Mouse (Mus musculus) limb, embryonic 15.5 days (tissue): ENCODE results near the gene Cyb5r1. TPM values are rescaled to one million over a fixed set of nuclear protein-coding genes. Genes with fewer than 3 reads are reported as not detected.
"Not testable (repeated sequence)": the region's sequence is repeated elsewhere in the genome, so short reads cannot be mapped to it uniquely, and the experiment has no call there.

Experiments
- ATAC-seq: fragments of 200-750 bp; cut with Nextera tagmentation; 2 replicates; pipeline ENCODE4 v1.8.0; 2017; ENCODE audit warnings: low read depth, moderate TSS enrichment; ENCODE audit not compliant: insufficient number of reproducible peaks, low FRiP score, low TSS enrichment
- H3K27ac ChIP-seq: fragments of 300-500 bp; sonication (generic); 2 replicates; pipeline ENCODE4 v1.5.1; 2015; ENCODE audit warnings: moderate library complexity, mild to moderate bottlenecking, inconsistent platforms
- H3K27me3 ChIP-seq: fragments of 300-500 bp; sonication (generic); 2 replicates; pipeline ENCODE4 v1.6.1; 2015; ENCODE audit warnings: inconsistent platforms
- H3K36me3 ChIP-seq: fragments of 300-500 bp; sonication (generic); 2 replicates; pipeline ENCODE4 v1.6.1; 2015; ENCODE audit warnings: inconsistent platforms
- H3K4me1 ChIP-seq: fragments of 300-500 bp; sonication (generic); 2 replicates; pipeline ENCODE4 v1.6.1; 2015; ENCODE audit warnings: inconsistent platforms
- H3K4me2 ChIP-seq: fragments of 300-500 bp; sonication (generic); 2 replicates; pipeline ENCODE4 v1.6.1; 2015; ENCODE audit warnings: mild to moderate bottlenecking, inconsistent platforms
- H3K4me3 ChIP-seq: fragments of 300-500 bp; sonication (generic); 2 replicates; pipeline ENCODE4 v1.5.1; 2015; ENCODE audit warnings: mild to moderate bottlenecking, inconsistent platforms
- H3K9ac ChIP-seq: fragments of 300-500 bp; sonication (generic); 2 replicates; pipeline ENCODE4 v1.6.1; 2015; ENCODE audit warnings: inconsistent platforms
- H3K9me3 ChIP-seq: fragments of 300-500 bp; sonication (generic); 2 replicates; pipeline ENCODE4 v1.6.1; 2016; ENCODE audit warnings: inconsistent platforms
- WGBS: fragments of 180-500 bp; shearing (Covaris S2); methylation state at CpG from one replicate; pipeline ENCODE4 v1.1.7; 2015; 5-methylcytosine and 5-hydroxymethylcytosine counted together
- polyA plus RNA-seq: library from polyadenylated mRNA; unstranded; fragments of >200 nt; fragmentation: Nextera tagmentation; extraction: Ambion mirVana; gene quantifications from 2 replicates; pipeline ENCODE4 v1.2.1, GENCODE M21; 2015

The Cyb5r1 gene
- polyA plus RNA-seq, 1 experiment from 2014 or later, result 38.8 TPM

- WGBS, result under 1% methylated on average over 64 of the region's 77 CpGs
- ATAC-seq, result peak; percentile 99
- peak within 1 kb of the TSS; percentile 80 for H3K9ac ChIP-seq
- peaks cover 17% of the 10 kb centered on the region for H3K36me3 ChIP-seq
- peak within 1 kb of the TSS; percentile 56 for H3K4me2 ChIP-seq
- H3K4me1 ChIP-seq, result peaks cover 48% of the 10 kb centered on the region
- no peaks in the 10 kb centered on the region for H3K27me3 ChIP-seq
- H3K9me3 ChIP-seq, result no peaks in the 10 kb centered on the region
- H3K27ac ChIP-seq, result peak within 1 kb of the TSS; percentile 96
- peak within 1 kb of the TSS; percentile 85 for H3K4me3 ChIP-seq
Observed at GRCm38 (mm10) chr1:134415168-134415831, 9.9 kb downstream of the Cyb5r1 start, which contains the start of gene Adipor1. Gene Adipor1 (plus strand): TSS chr1:134415378.

- Histone ChIP-seq H3K4me3 (no peak overlapping the region), H3K4me1 (peaks cover 55% of the 10 kb centered on the region), H3K36me3 (peaks cover 9% of the 10 kb centered on the region), H3K9me3 (no peaks in the 10 kb centered on the region), H3K27ac (peak overlapping the region; percentile 8; the same call in 1 of the 2 replicates), H3K9ac (no peak overlapping the region), H3K27me3 (no peaks in the 10 kb centered on the region), H3K4me2 (no peak overlapping the region)
- ATAC-seq, result no peak
- WGBS, result 71% methylated on average over 2 of the region's 2 CpGs
Observed at GRCm38 (mm10) chr1:134418414-134418975, 13.1 kb downstream of the Cyb5r1 start.

- H3K4me2 ChIP-seq, result no peak overlapping the region
- 39% methylated on average over 1 of the region's 1 CpGs for WGBS
- peak overlapping the region; percentile 8; the same call in 1 of the 2 replicates for H3K27ac ChIP-seq
Observed at GRCm38 (mm10) chr1:134419176-134419575, 13.8 kb downstream of the Cyb5r1 start.

GRCm38 (mm10) chr1:134419751-134420458 is 14.5 kb downstream of the Cyb5r1 start:
- no peak overlapping the region for H3K4me3 ChIP-seq
- no peaks in the 10 kb centered on the region for H3K9me3 ChIP-seq
- H3K27me3 ChIP-seq, result no peaks in the 10 kb centered on the region
- 43% methylated on average over 5 of the region's 5 CpGs for WGBS
- H3K4me2 ChIP-seq, result no peak overlapping the region
- no peak for ATAC-seq
- peaks cover 46% of the 10 kb centered on the region for H3K4me1 ChIP-seq
- H3K36me3 ChIP-seq, result peaks cover 22% of the 10 kb centered on the region
- H3K27ac ChIP-seq, result 0 out of 2 replicates have a peak overlapping the region, but pooled peaks have one; percentile 4
- H3K9ac ChIP-seq, result no peak overlapping the region

More at GRCm38 (mm10) chr1:134419176-134419575, 13.8 kb downstream of the Cyb5r1 start:
- Histone ChIP-seq H3K9me3 (no peaks in the 10 kb centered on the region), H3K9ac (no peak overlapping the region), H3K4me3 (no peak overlapping the region), H3K27me3 (no peaks in the 10 kb centered on the region), H3K36me3 (peaks cover 15% of the 10 kb centered on the region), H3K4me1 (peaks cover 53% of the 10 kb centered on the region)
- ATAC-seq, result no peak

GRCm38 (mm10) chr1:134423911-134424310 is 18.6 kb downstream of the Cyb5r1 start:
- WGBS, result 57% methylated on average over 10 of the region's 10 CpGs
- Histone ChIP-seq H3K4me2 (no peak overlapping the region), H3K9ac (no peak overlapping the region), H3K27ac (no peak overlapping the region), H3K4me3 (no peak overlapping the region), H3K4me1 (peaks cover 20% of the 10 kb centered on the region), H3K27me3 (no peaks in the 10 kb centered on the region), H3K9me3 (no peaks in the 10 kb centered on the region), H3K36me3 (peaks cover 62% of the 10 kb centered on the region)
- no peak for ATAC-seq

GRCm38 (mm10) chr1:134426289-134426688 is 20.9 kb downstream of the Cyb5r1 start:
- Histone ChIP-seq H3K27ac (no peak overlapping the region), H3K9ac (no peak overlapping the region), H3K4me2 (no peak overlapping the region), H3K4me3 (no peak overlapping the region), H3K36me3 (peaks cover 81% of the 10 kb centered on the region), H3K9me3 (no peaks in the 10 kb centered on the region), H3K27me3 (no peaks in the 10 kb centered on the region), H3K4me1 (no peaks in the 10 kb centered on the region)
- ATAC-seq, result no peak
- 88% methylated on average over 5 of the region's 5 CpGs for WGBS

- 78% methylated on average over 10 of the region's 10 CpGs for WGBS
- ATAC-seq, result no peak
- no peak overlapping the region for H3K4me2 ChIP-seq
- H3K27ac ChIP-seq, result no peak overlapping the region
- H3K4me1 ChIP-seq, result no peaks in the 10 kb centered on the region
- H3K36me3 ChIP-seq, result peaks cover 53% of the 10 kb centered on the region
- H3K27me3 ChIP-seq, result no peaks in the 10 kb centered on the region
- no peaks in the 10 kb centered on the region for H3K9me3 ChIP-seq
- no peak overlapping the region for H3K9ac ChIP-seq
- no peak overlapping the region for H3K4me3 ChIP-seq
Observed at GRCm38 (mm10) chr1:134433002-134433401, 27.6 kb downstream of the Cyb5r1 start.

GRCm38 (mm10) chr1:134433473-134433872 is 28.1 kb downstream of the Cyb5r1 start:
- H3K36me3 ChIP-seq, result peaks cover 48% of the 10 kb centered on the region
- H3K4me3 ChIP-seq, result no peak overlapping the region
- no peaks in the 10 kb centered on the region for H3K27me3 ChIP-seq
- H3K27ac ChIP-seq, result no peak overlapping the region
- no peak overlapping the region for H3K9ac ChIP-seq
- H3K9me3 ChIP-seq, result no peaks in the 10 kb centered on the region
- H3K4me2 ChIP-seq, result no peak overlapping the region
- ATAC-seq, result no peak
- 89% methylated on average over 4 of the region's 4 CpGs for WGBS
- no peaks in the 10 kb centered on the region for H3K4me1 ChIP-seq

- no peak for ATAC-seq
- Histone ChIP-seq H3K36me3 (peaks cover 32% of the 10 kb centered on the region), H3K4me1 (no peaks in the 10 kb centered on the region), H3K27me3 (no peaks in the 10 kb centered on the region), H3K4me3 (no peak overlapping the region), H3K9me3 (no peaks in the 10 kb centered on the region), H3K9ac (no peak overlapping the region), H3K27ac (no peak overlapping the region), H3K4me2 (no peak overlapping the region)
- WGBS, result 31% methylated on average over 4 of the region's 4 CpGs
Observed at GRCm38 (mm10) chr1:134435414-134435813, 30.1 kb downstream of the Cyb5r1 start.

GRCm38 (mm10) chr1:134440437-134440836 is 35.1 kb downstream of the Cyb5r1 start:
- ATAC-seq, result no peak
- H3K4me2 ChIP-seq, result no peak overlapping the region
- H3K4me1 ChIP-seq, result no peaks in the 10 kb centered on the region
- H3K4me3 ChIP-seq, result no peak overlapping the region
- H3K9me3 ChIP-seq, result no peaks in the 10 kb centered on the region
- no peak overlapping the region for H3K27ac ChIP-seq
- no peaks in the 10 kb centered on the region for H3K27me3 ChIP-seq
- WGBS, result 88% methylated on average over 6 of the region's 6 CpGs
- H3K9ac ChIP-seq, result no peak overlapping the region
- no peaks in the 10 kb centered on the region for H3K36me3 ChIP-seq

GRCm38 (mm10) chr1:134441737-134442136 is 36.4 kb downstream of the Cyb5r1 start:
- H3K4me1 ChIP-seq, ATAC-seq, H3K4me2 ChIP-seq, H3K36me3 ChIP-seq, H3K27me3 ChIP-seq, H3K9me3 ChIP-seq, H3K9ac ChIP-seq, H3K4me3 ChIP-seq, H3K27ac ChIP-seq: not testable (repeated sequence)
- 83% methylated on average over 8 of the region's 10 CpGs for WGBS

- no peaks in the 10 kb centered on the region for H3K4me1 ChIP-seq
- no peak overlapping the region for H3K27ac ChIP-seq
- no peaks in the 10 kb centered on the region for H3K27me3 ChIP-seq
- H3K36me3 ChIP-seq, result no peaks in the 10 kb centered on the region
- ATAC-seq, result no peak
- no peaks in the 10 kb centered on the region for H3K9me3 ChIP-seq
- H3K9ac ChIP-seq, result no peak overlapping the region
- whole genome bisulfite sequencing, result 89% methylated on average over 3 of the region's 3 CpGs
- H3K4me3 ChIP-seq, result no peak overlapping the region
- no peak overlapping the region for H3K4me2 ChIP-seq
Observed at GRCm38 (mm10) chr1:134442394-134442793, 37.0 kb downstream of the Cyb5r1 start.
